Mouse (Mus musculus): ENCODE results near the gene Epn2. TPM values are rescaled to one million over a fixed set of nuclear protein-coding genes. Genes with fewer than 3 reads are reported as not detected.

Gene Epn2
- polyA plus RNA-seq, 1 experiment from 2014 or later: 65.6 TPM

GRCm38 (mm10) chr11:61579878-61580381, 443 bp upstream of the Epn2 start:
- no peak for ATAC-seq (ENCODE audit: low FRiP score)

GRCm38 (mm10) chr11:61578541-61578982, 925 bp downstream of the Epn2 start:
- Histone ChIP-seq H3K4me1 (replicated peaks; ENCODE audit: control insufficient read depth, insufficient read depth, low read length) (peaks cover 15% of the 10 kb centered on the region), H3K4me2 (replicated peaks) (peak overlapping the region; percentile 71), H3K27me3 (ENCODE audit: control insufficient read depth, insufficient read depth, low read length) (no peaks in the 10 kb centered on the region), H3K4me3 (replicated peaks; ENCODE audit: low read length) (peak overlapping the region; percentile 61), H3K9ac (peak overlapping the region; percentile 92), H3K27ac (peak overlapping the region; percentile 80), H3K9me3 (ENCODE audit: control insufficient read depth, low read length) (no peaks in the 10 kb centered on the region), H3K36me3 (replicated peaks; ENCODE audit: control insufficient read depth, insufficient read depth) (no peaks in the 10 kb centered on the region)
- no peak for DNase-seq (ENCODE audit: low spot score)
- peak; percentile 29; the same call in 1 of the 2 replicates for ATAC-seq (ENCODE audit: low FRiP score)
- WGBS: 2% methylated on average over 17 of the region's 17 CpGs

More at GRCm38 (mm10) chr11:61579878-61580381, 443 bp upstream of the Epn2 start:
- H3K36me3 ChIP-seq (replicated peaks; ENCODE audit: control insufficient read depth, insufficient read depth): no peaks in the 10 kb centered on the region
- WGBS: 90% methylated on average over 7 of the region's 7 CpGs
- no peak overlapping the region for H3K27ac ChIP-seq
- no peak for DNase-seq (ENCODE audit: low spot score)
- no peaks in the 10 kb centered on the region for H3K9me3 ChIP-seq (ENCODE audit: control insufficient read depth, low read length)
- peak overlapping the region; percentile 61 for H3K4me3 ChIP-seq (replicated peaks; ENCODE audit: low read length)
- H3K4me1 ChIP-seq (replicated peaks; ENCODE audit: control insufficient read depth, insufficient read depth, low read length): peaks cover 15% of the 10 kb centered on the region
- H3K9ac ChIP-seq: 0 out of 2 replicates have a peak overlapping the region, but pooled peaks have one; percentile 92
- H3K4me2 ChIP-seq (replicated peaks): peak overlapping the region; percentile 71; the same call in 1 of the 2 replicates
- no peaks in the 10 kb centered on the region for H3K27me3 ChIP-seq (ENCODE audit: control insufficient read depth, insufficient read depth, low read length)

- H3K27ac ChIP-seq: no peak overlapping the region
- 3% methylated on average over 5 of the region's 5 CpGs for WGBS
These were observed 1.5 kb downstream of the Epn2 start for GRCm38 (mm10) chr11:61577991-61578390.

DNA sequence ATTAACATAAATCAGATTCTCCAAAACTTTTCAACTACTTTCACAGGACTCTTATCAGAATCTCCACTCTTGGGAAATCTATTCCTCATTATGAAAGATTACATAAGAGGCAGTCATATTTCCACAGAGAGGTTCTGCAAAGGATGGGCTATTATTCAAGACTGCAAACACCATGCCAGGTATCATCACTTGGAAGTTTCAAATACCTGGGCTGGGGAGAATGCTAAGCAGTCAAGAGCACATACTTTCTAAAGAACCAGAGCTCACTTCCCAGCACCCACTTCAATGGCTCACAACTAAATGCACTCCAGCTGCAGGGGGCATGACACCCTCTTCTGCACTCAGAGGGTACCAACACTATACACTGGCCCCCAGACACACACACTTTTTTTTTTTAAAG, 2.1 kb downstream of the Epn2 start:
- no peaks in the 10 kb centered on the region for H3K9me3 ChIP-seq (ENCODE audit: control insufficient read depth, low read length)
- peak overlapping the region; percentile 71 for H3K4me2 ChIP-seq (replicated peaks)
- peaks cover 15% of the 10 kb centered on the region for H3K4me1 ChIP-seq (replicated peaks; ENCODE audit: control insufficient read depth, insufficient read depth, low read length)
- ATAC-seq (ENCODE audit: low FRiP score): no peak
- H3K9ac ChIP-seq: no peak overlapping the region
- H3K27ac ChIP-seq: no peak overlapping the region
- no peaks in the 10 kb centered on the region for H3K36me3 ChIP-seq (replicated peaks; ENCODE audit: control insufficient read depth, insufficient read depth)
- peak overlapping the region; percentile 61 for H3K4me3 ChIP-seq (replicated peaks; ENCODE audit: low read length)
- H3K27me3 ChIP-seq (ENCODE audit: control insufficient read depth, insufficient read depth, low read length): no peaks in the 10 kb centered on the region
- DNase-seq (ENCODE audit: low spot score): no peak

More at GRCm38 (mm10) chr11:61577991-61578390, 1.5 kb downstream of the Epn2 start:
- Histone ChIP-seq H3K4me1 (replicated peaks; ENCODE audit: control insufficient read depth, insufficient read depth, low read length) (peaks cover 15% of the 10 kb centered on the region), H3K9ac (peak overlapping the region; percentile 92), H3K4me2 (replicated peaks) (peak overlapping the region; percentile 71), H3K36me3 (replicated peaks; ENCODE audit: control insufficient read depth, insufficient read depth) (no peaks in the 10 kb centered on the region), H3K4me3 (replicated peaks; ENCODE audit: low read length) (peak overlapping the region; percentile 61), H3K9me3 (ENCODE audit: control insufficient read depth, low read length) (no peaks in the 10 kb centered on the region), H3K27me3 (ENCODE audit: control insufficient read depth, insufficient read depth, low read length) (no peaks in the 10 kb centered on the region)
- no peak for ATAC-seq (ENCODE audit: low FRiP score)
- no peak for DNase-seq (ENCODE audit: low spot score)

GRCm38 (mm10) chr11:61573266-61573665, 6.2 kb downstream of the Epn2 start:
- Histone ChIP-seq H3K9me3 (ENCODE audit: control insufficient read depth, low read length) (no peaks in the 10 kb centered on the region), H3K4me1 (replicated peaks; ENCODE audit: control insufficient read depth, insufficient read depth, low read length) (peaks cover 15% of the 10 kb centered on the region), H3K27me3 (ENCODE audit: control insufficient read depth, insufficient read depth, low read length) (no peaks in the 10 kb centered on the region), H3K36me3 (replicated peaks; ENCODE audit: control insufficient read depth, insufficient read depth) (no peaks in the 10 kb centered on the region), H3K27ac (no peak overlapping the region), H3K4me3 (replicated peaks; ENCODE audit: low read length) (no peak overlapping the region), H3K4me2 (replicated peaks) (no peak overlapping the region), H3K9ac (no peak overlapping the region)
- DNase-seq (ENCODE audit: low spot score) (no peak), ATAC-seq (ENCODE audit: low FRiP score) (no peak)
- WGBS: 91% methylated on average over 4 of the region's 4 CpGs

DNA sequence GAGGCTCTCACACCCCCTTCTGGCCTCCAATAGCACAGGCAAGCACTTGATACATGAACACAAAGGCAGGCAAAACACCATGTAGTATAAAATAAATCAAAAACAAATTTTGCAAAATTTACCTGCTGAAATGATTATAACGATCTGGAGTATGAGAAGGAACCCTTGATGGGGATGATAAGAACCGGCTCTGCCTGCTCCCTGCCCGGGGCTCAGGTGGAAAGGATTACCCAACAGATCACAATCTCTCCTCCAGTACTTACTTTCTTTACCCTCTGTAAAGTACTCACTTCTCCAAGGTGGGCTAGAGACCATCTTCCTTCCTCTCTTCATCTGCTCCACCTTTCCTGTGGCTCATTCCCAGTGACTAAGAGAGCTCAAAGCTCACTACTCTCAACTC, 8.3 kb downstream of the Epn2 start:
- no peaks in the 10 kb centered on the region for H3K27me3 ChIP-seq (ENCODE audit: control insufficient read depth, insufficient read depth, low read length)
- H3K27ac ChIP-seq: no peak overlapping the region
- no peaks in the 10 kb centered on the region for H3K9me3 ChIP-seq (ENCODE audit: control insufficient read depth, low read length)
- 97% methylated on average over 3 of the region's 3 CpGs for WGBS
- H3K4me3 ChIP-seq (replicated peaks; ENCODE audit: low read length): no peak overlapping the region
- H3K4me1 ChIP-seq (replicated peaks; ENCODE audit: control insufficient read depth, insufficient read depth, low read length): no peaks in the 10 kb centered on the region
- no peak overlapping the region for H3K9ac ChIP-seq
- no peaks in the 10 kb centered on the region for H3K36me3 ChIP-seq (replicated peaks; ENCODE audit: control insufficient read depth, insufficient read depth)
- H3K4me2 ChIP-seq (replicated peaks): no peak overlapping the region
- ATAC-seq (ENCODE audit: low FRiP score) (no peak), DNase-seq (ENCODE audit: low spot score) (no peak)

GRCm38 (mm10) chr11:61569671-61570070, 9.8 kb downstream of the Epn2 start:
- 83% methylated on average over 1 of the region's 1 CpGs for WGBS
- H3K9me3 ChIP-seq (ENCODE audit: control insufficient read depth, low read length): no peaks in the 10 kb centered on the region
- H3K27me3 ChIP-seq (ENCODE audit: control insufficient read depth, insufficient read depth, low read length): no peaks in the 10 kb centered on the region
- ATAC-seq (ENCODE audit: low FRiP score) (no peak), DNase-seq (ENCODE audit: low spot score) (no peak)
- no peak overlapping the region for H3K27ac ChIP-seq
- H3K36me3 ChIP-seq (replicated peaks; ENCODE audit: control insufficient read depth, insufficient read depth): no peaks in the 10 kb centered on the region
- no peak overlapping the region for H3K9ac ChIP-seq
- no peak overlapping the region for H3K4me3 ChIP-seq (replicated peaks; ENCODE audit: low read length)
- H3K4me1 ChIP-seq (replicated peaks; ENCODE audit: control insufficient read depth, insufficient read depth, low read length): peaks cover 6% of the 10 kb centered on the region; the same call in 1 of the 2 replicates
- no peak overlapping the region for H3K4me2 ChIP-seq (replicated peaks)

DNA sequence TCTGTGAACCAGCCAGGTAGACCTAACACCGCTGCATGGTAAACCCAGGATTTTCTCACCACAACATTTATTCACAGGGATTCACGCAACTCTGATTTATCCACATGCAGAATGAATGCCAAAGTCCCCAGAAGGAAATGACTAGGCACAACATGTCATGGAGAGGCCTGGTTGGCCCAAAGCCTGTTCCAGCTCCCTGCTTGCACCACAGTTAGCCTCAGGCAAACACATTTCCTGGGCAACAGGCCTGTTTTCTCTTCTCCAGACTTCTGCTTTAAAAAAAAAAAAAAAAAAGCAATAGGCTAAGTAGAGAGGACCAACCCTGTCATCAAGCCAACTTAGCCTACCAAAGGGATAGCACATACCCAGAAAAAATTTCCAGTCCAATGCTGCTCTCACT, 14.9 kb downstream of the Epn2 start:
- Histone ChIP-seq H3K9ac (no peak overlapping the region), H3K27me3 (ENCODE audit: control insufficient read depth, insufficient read depth, low read length) (no peaks in the 10 kb centered on the region), H3K4me2 (replicated peaks) (no peak overlapping the region), H3K9me3 (ENCODE audit: control insufficient read depth, low read length) (no peaks in the 10 kb centered on the region), H3K4me3 (replicated peaks; ENCODE audit: low read length) (no peak overlapping the region), H3K4me1 (replicated peaks; ENCODE audit: control insufficient read depth, insufficient read depth, low read length) (peaks cover 8% of the 10 kb centered on the region), H3K36me3 (replicated peaks; ENCODE audit: control insufficient read depth, insufficient read depth) (no peaks in the 10 kb centered on the region), H3K27ac (no peak overlapping the region)
- DNase-seq (ENCODE audit: low spot score) (no peak), ATAC-seq (ENCODE audit: low FRiP score) (no peak)
- 95% methylated on average over 2 of the region's 2 CpGs for WGBS

GRCm38 (mm10) chr11:61563939-61564338, 15.5 kb downstream of the Epn2 start:
- DNase-seq (ENCODE audit: low spot score) (no peak), ATAC-seq (ENCODE audit: low FRiP score) (no peak)
- H3K4me2 ChIP-seq (replicated peaks): no peak overlapping the region
- H3K27me3 ChIP-seq (ENCODE audit: control insufficient read depth, insufficient read depth, low read length): no peaks in the 10 kb centered on the region
- H3K4me3 ChIP-seq (replicated peaks; ENCODE audit: low read length): no peak overlapping the region
- H3K9me3 ChIP-seq (ENCODE audit: control insufficient read depth, low read length): no peaks in the 10 kb centered on the region
- WGBS: 88% methylated on average over 4 of the region's 4 CpGs
- no peak overlapping the region for H3K9ac ChIP-seq
- no peak overlapping the region for H3K27ac ChIP-seq
- H3K4me1 ChIP-seq (replicated peaks; ENCODE audit: control insufficient read depth, insufficient read depth, low read length): peaks cover 8% of the 10 kb centered on the region
- no peaks in the 10 kb centered on the region for H3K36me3 ChIP-seq (replicated peaks; ENCODE audit: control insufficient read depth, insufficient read depth)

DNA sequence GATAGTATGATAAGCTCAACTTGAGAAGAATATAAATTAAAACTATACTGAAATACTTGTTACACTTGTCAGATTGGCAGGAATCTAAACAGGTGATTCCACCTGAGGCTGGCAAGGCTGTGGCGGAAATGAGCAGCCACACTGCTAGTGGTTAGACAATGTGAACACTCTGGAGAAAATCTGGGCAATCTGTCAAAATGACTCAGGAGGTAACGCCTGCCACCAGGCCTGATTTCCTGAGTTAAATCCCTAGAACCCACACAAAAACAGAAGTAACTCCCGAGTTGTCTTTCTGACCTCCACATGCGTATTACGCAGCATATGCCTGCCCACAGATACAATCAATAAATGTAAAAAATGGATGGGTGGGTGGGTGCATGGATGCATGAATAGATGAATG, 17.1 kb downstream of the Epn2 start:
- Histone ChIP-seq H3K9me3 (ENCODE audit: control insufficient read depth, low read length) (no peaks in the 10 kb centered on the region), H3K4me1 (replicated peaks; ENCODE audit: control insufficient read depth, insufficient read depth, low read length) (peaks cover 8% of the 10 kb centered on the region), H3K9ac (no peak overlapping the region), H3K36me3 (replicated peaks; ENCODE audit: control insufficient read depth, insufficient read depth) (no peaks in the 10 kb centered on the region), H3K27ac (no peak overlapping the region), H3K27me3 (ENCODE audit: control insufficient read depth, insufficient read depth, low read length) (no peaks in the 10 kb centered on the region), H3K4me3 (replicated peaks; ENCODE audit: low read length) (no peak overlapping the region), H3K4me2 (replicated peaks) (no peak overlapping the region)
- DNase-seq (ENCODE audit: low spot score) (no peak), ATAC-seq (ENCODE audit: low FRiP score) (no peak)
- WGBS: 77% methylated on average over 5 of the region's 5 CpGs

Data from hindbrain, embryonic 14.5 days (tissue).